Mouse (Mus musculus): ENCODE measurements around the gene Urb2. TPM values are rescaled to one million over a fixed set of nuclear protein-coding genes. Genes with fewer than 3 reads are reported as not detected.

Urb2 gene
- total and polyA plus RNA-seq, 3 experiments = 26.4 to 33.9 (median 27.9) TPM

DNA sequence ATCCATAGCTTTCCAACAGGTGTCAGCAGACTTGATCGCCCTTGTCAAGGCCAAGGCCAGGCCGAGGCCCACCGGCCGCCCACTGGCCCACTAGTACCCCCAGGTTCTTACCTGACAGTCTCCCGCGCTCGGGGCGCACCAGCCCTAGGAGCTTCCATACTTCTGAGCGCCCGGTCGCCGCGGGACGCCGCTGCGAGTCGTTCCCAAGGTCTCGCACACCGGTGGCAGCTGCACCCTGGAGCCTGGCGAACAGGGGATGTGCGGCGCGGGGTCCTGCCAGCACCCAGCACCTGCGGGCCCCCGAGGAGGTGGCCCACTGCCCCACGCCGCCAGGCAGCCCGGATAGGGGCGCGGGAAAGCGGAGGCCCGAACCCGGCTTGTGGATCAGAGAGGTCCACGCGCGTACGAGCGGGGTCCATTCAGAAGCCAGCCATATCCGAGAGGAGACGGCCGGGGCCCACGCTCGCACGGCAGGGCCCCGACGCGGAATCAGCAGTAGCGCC is 39.0 kb upstream of the Urb2 start:
- dilution Hi-C loops (cut with MboI; ENCODE audit: extremely low pct_ligation_motif_present, extremely low pct_unique_long_range_greater_than_20kb, low sequenced_read_pairs) (no loop called here), in situ Hi-C loops (cut with MboI; ENCODE audit: low pct_ligation_motif_present, low pct_unique_long_range_greater_than_20kb, low sequenced_read_pairs) (no loop called here)
- H3K9ac ChIP-seq (ENCODE audit: insufficient read depth, low read depth) = peak overlapping the region; percentile 63
- peaks cover 0 to 11% of the 10 kb centered on the region in 2 experiments for H3K36me3 ChIP-seq (replicated peaks in 1 of 2; ENCODE audit: control insufficient read depth in 1 of 2, insufficient read depth in 1 of 2, low read length in 1 of 2)
- H3K79me2 ChIP-seq (replicated peaks; ENCODE audit: control insufficient read depth, extremely low read depth, insufficient read depth, poor library complexity, severe bottlenecking) = no peaks in the 10 kb centered on the region
- H3K27me3 ChIP-seq (replicated peaks) = no peaks in the 10 kb centered on the region
- no peak for DNase-seq (ENCODE audit: extremely low read depth)
- H3K4me1 ChIP-seq (ENCODE audit: control insufficient read depth in 1 of 2, insufficient read depth in 2 of 2) = peaks cover 0 to 37% of the 10 kb centered on the region in 2 experiments; a peak in 3 of 4 replicates
- no peaks in the 10 kb centered on the region for H3K9me3 ChIP-seq (replicated peaks; ENCODE audit: low read length)
- no peak overlapping the region for H3K27ac ChIP-seq (ENCODE audit: insufficient read depth, low read depth)
- TF ChIP-seq MEF2A (IDR thresholded peaks at IDR 0.05; ENCODE audit: borderline replicate concordance, low read depth, low read length) (no peak), NRF1 (IDR thresholded peaks at IDR 0.05; ENCODE audit: low read depth, low read length) (no peak), POLR2AphosphoS2 (IDR thresholded peaks at IDR 0.05; ENCODE audit: low read depth, low read length) (no peak), MAX (IDR thresholded peaks at IDR 0.05; ENCODE audit: low read length) (no peak), ZNF384 (IDR thresholded peaks at IDR 0.05; ENCODE audit: low read depth, low read length) (no peak), MXI1 (IDR thresholded peaks at IDR 0.05; ENCODE audit: low read depth, low read length) (no peak)
- peak overlapping the region; percentile 49 to 71 (median 69) for H3K4me3 ChIP-seq (replicated peaks in 1 of 3; ENCODE audit: low read depth in 2 of 3, low read length in 2 of 3, poor library complexity in 1 of 3)
- H3K4me2 ChIP-seq (ENCODE audit: insufficient read depth, low read depth, poor library complexity, severe bottlenecking) = peak overlapping the region; percentile 64

GRCm38 (mm10) chr8:123982826-123983400 is 38.4 kb upstream of the Urb2 start, which contains the start of gene Abcb10:
Gene Abcb10, minus strand, starts transcription at chr8:123983122.
- H3K4me1 ChIP-seq (ENCODE audit: control insufficient read depth in 1 of 2, insufficient read depth in 2 of 2) = peaks cover 0 to 37% of the 10 kb centered on the region in 2 experiments; a peak in 3 of 4 replicates
- DNase-seq (ENCODE audit: extremely low read depth) = peak; percentile 76
- peak within 1 kb of the TSS; percentile 64 for H3K4me2 ChIP-seq (ENCODE audit: insufficient read depth, low read depth, poor library complexity, severe bottlenecking)
- peak within 1 kb of the TSS; percentile 58 to 71 (median 69) for H3K4me3 ChIP-seq (replicated peaks in 1 of 3; ENCODE audit: low read depth in 2 of 3, low read length in 2 of 3, poor library complexity in 1 of 3)
- H3K79me2 ChIP-seq (replicated peaks; ENCODE audit: control insufficient read depth, extremely low read depth, insufficient read depth, poor library complexity, severe bottlenecking) = no peaks in the 10 kb centered on the region
- peak within 1 kb of the TSS; percentile 58 for H3K27ac ChIP-seq (ENCODE audit: insufficient read depth, low read depth)
- in situ Hi-C loops (cut with MboI; ENCODE audit: low pct_ligation_motif_present, low pct_unique_long_range_greater_than_20kb, low sequenced_read_pairs) = no loop called here
- H3K9me3 ChIP-seq (replicated peaks; ENCODE audit: low read length) = no peaks in the 10 kb centered on the region
- no peaks in the 10 kb centered on the region for H3K27me3 ChIP-seq (replicated peaks)
- peak within 1 kb of the TSS; percentile 68 for H3K9ac ChIP-seq (ENCODE audit: insufficient read depth, low read depth)
- dilution Hi-C loops (cut with MboI; ENCODE audit: extremely low pct_ligation_motif_present, extremely low pct_unique_long_range_greater_than_20kb, low sequenced_read_pairs) = no loop called here
- peaks cover 0 to 9% of the 10 kb centered on the region in 2 experiments for H3K36me3 ChIP-seq (replicated peaks in 1 of 2; ENCODE audit: control insufficient read depth in 1 of 2, insufficient read depth in 1 of 2, low read length in 1 of 2)
- TF ChIP-seq ZKSCAN1 (IDR thresholded peaks at IDR 0.05; ENCODE audit: borderline replicate concordance, low read depth, low read length) (no peak), MAFK (IDR thresholded peaks at IDR 0.05; ENCODE audit: insufficient replicate concordance, low read length) (no peak), MXI1 (IDR thresholded peaks at IDR 0.05; ENCODE audit: low read depth, low read length) (peak; percentile 13; the same call in 1 of the 2 replicates), NRF1 (IDR thresholded peaks at IDR 0.05; ENCODE audit: low read depth, low read length) (peak; percentile 95), HCFC1 (IDR thresholded peaks at IDR 0.05; ENCODE audit: low read depth, low read length) (peak; percentile 40; the same call in 1 of the 2 replicates), PAX5 (IDR thresholded peaks at IDR 0.05; ENCODE audit: low read length) (no peak), EP300 (IDR thresholded peaks at IDR 0.05; ENCODE audit: low read length) (no peak), MAX (IDR thresholded peaks at IDR 0.05; ENCODE audit: low read length) (peak; percentile 47; the same call in 1 of the 2 replicates), JUND (conservative IDR thresholded peaks at IDR 0.05; ENCODE audit: low read depth, low read length) (no peak), USF2 (conservative IDR thresholded peaks at IDR 0.05; ENCODE audit: low read depth, low read length) (no peak), ZC3H11A (IDR thresholded peaks at IDR 0.05; ENCODE audit: low read depth, low read length) (no peak), ZNF384 (IDR thresholded peaks at IDR 0.05; ENCODE audit: low read depth, low read length) (no peak), TCF12 (IDR thresholded peaks at IDR 0.05; ENCODE audit: low read depth, low read length) (peak; percentile 92), TBP (conservative IDR thresholded peaks at IDR 0.05; ENCODE audit: low read depth, low read length) (0 out of 2 replicates have a peak, but pooled peaks have one; percentile 30), BHLHE40 (IDR thresholded peaks at IDR 0.05; ENCODE audit: low read depth, low read length) (no peak), E2F4 (IDR thresholded peaks at IDR 0.05; ENCODE audit: insufficient replicate concordance, low read depth, low read length) (no peak), MEF2A (IDR thresholded peaks at IDR 0.05; ENCODE audit: borderline replicate concordance, low read depth, low read length) (no peak; the same call in 1 of the 2 replicates), POLR2A (IDR thresholded peaks at IDR 0.05; ENCODE audit: low read depth, low read length) (peak; percentile 93), ELF1 (IDR thresholded peaks at IDR 0.05; ENCODE audit: low read depth, low read length) (peak; percentile 89), UBTF (IDR thresholded peaks at IDR 0.05; ENCODE audit: low read depth, low read length) (peak; percentile 93), KAT2A (IDR thresholded peaks at IDR 0.05; ENCODE audit: insufficient replicate concordance, low read length) (no peak), MYC (IDR thresholded peaks at IDR 0.05; ENCODE audit: low read depth, low read length) (peak; percentile 55; the same call in 1 of the 2 replicates), NELFE (IDR thresholded peaks at IDR 0.05; ENCODE audit: low read depth, low read length) (peak; percentile 87), RAD21 (IDR thresholded peaks at IDR 0.05; ENCODE audit: low read depth, low read length) (no peak), CTCF (conservative IDR thresholded peaks at IDR 0.05 in 1 of 2, IDR thresholded peaks at IDR 0.05 in 1 of 2; ENCODE audit: low read depth in 2 of 2, low read length in 2 of 2) (no peak), POLR2AphosphoS2 (IDR thresholded peaks at IDR 0.05; ENCODE audit: low read depth, low read length) (peak; percentile 38; the same call in 1 of the 2 replicates), GABPA (IDR thresholded peaks at IDR 0.05; ENCODE audit: insufficient replicate concordance, low read depth, low read length) (no peak), JUN (IDR thresholded peaks at IDR 0.05; ENCODE audit: insufficient read depth, low read depth, low read length) (no peak), SIN3A (IDR thresholded peaks at IDR 0.05; ENCODE audit: low read length) (peak; percentile 70; the same call in 1 of the 2 replicates), RCOR1 (conservative IDR thresholded peaks at IDR 0.05; ENCODE audit: low read depth, low read length) (no peak)
